Mouse (Mus musculus): ENCODE results near the gene H2-Q4. TPM values are rescaled to one million over a fixed set of nuclear protein-coding genes. Genes with fewer than 3 reads are reported as not detected.
A peak's percentile ranks its signal among the peaks of the same experiment; 100 is the strongest.
"Not testable (repeated sequence)": the region's sequence is repeated elsewhere in the genome, so short reads cannot be mapped to it uniquely, and the experiment has no call there.

Gene H2-Q4
- polyA plus RNA-seq, 1 experiment from 2014 or later, result 2.1 TPM

DNA sequence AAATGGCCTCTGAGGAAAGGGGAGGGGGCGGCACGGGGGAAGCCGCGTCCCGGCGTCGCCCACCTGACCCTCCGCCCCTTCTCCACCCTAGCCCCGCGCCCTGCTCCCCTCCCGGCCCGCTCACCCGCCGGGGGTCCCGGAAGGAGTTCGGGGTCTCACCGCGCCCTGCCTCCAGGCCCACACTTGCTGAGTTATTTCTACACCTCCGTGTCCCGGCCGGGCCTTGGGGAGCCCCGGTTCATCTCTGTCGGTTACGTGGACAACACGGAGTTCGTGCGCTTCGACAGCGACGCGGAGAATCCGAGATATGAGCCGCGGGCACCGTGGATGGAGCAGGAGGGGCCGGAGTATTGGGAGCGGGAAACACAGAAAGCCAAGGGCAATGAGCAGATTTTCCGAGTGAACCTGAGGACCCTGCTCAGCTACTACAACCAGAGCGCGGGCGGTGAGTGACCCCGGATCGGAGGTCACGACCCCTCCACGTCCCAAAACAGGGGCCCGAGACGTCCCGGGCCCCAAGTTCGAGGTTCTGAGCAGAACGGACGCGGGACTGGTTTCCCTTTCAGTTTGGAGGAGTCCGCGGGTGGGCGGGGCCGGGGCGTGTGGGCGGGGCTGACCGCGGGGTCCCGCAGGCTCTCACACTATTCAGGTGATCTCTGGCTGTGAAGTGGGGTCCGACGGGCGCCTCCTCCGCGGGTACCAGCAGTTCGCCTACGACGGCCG is 473 bp downstream of the H2-Q4 start:
- Histone ChIP-seq H3K9me3 (no peaks in the 10 kb centered on the region), H3K27ac (no peak overlapping the region), H3K4me1 (0 out of 2 replicates have a peak, but pooled peaks cover 7% of the 10 kb centered on the region), H3K9ac (peak overlapping the region; percentile 69), H3K4me3 (peak overlapping the region; percentile 57), H3K4me2 (peak overlapping the region; percentile 98), H3K27me3 (peaks cover 23% of the 10 kb centered on the region), H3K36me3 (no peaks in the 10 kb centered on the region)
- under 1% methylated on average over 59 of the region's 70 CpGs for WGBS
- peak; percentile 20; the same call in 1 of the 2 replicates for ATAC-seq (ENCODE audit: insufficient number of reproducible peaks, insufficient read depth, low FRiP score, low TSS enrichment, low read depth)

DNA sequence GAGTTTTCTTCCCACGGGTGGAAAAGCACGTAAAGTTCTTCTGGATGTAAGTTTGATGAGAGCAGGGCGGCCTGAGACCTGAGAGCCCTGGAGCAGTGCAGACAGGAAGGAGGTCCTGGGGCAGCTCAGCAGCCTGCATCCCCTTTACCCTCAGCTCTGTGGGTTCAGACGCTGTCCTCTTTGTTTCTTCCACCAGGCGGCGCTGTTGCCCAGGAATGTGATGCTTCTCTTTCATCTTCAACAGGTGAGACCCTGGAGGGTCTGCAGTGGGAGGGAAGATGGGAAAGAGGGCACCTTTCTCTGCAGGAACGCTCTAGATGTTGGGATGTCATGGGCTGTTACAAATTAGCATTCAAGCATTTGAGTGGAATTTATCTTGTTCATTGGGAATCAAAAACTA is 10.4 kb downstream of the H2-Q4 start:
- H3K27ac ChIP-seq; H3K9ac ChIP-seq; ATAC-seq (ENCODE audit: insufficient number of reproducible peaks, insufficient read depth, low FRiP score, low TSS enrichment, low read depth); H3K36me3 ChIP-seq; H3K4me1 ChIP-seq; H3K4me3 ChIP-seq; H3K4me2 ChIP-seq; H3K9me3 ChIP-seq: not testable (repeated sequence)
- H3K27me3 ChIP-seq, result peaks cover 14% of the 10 kb centered on the region
- WGBS, result 5% methylated on average over 7 of the region's 7 CpGs

DNA sequence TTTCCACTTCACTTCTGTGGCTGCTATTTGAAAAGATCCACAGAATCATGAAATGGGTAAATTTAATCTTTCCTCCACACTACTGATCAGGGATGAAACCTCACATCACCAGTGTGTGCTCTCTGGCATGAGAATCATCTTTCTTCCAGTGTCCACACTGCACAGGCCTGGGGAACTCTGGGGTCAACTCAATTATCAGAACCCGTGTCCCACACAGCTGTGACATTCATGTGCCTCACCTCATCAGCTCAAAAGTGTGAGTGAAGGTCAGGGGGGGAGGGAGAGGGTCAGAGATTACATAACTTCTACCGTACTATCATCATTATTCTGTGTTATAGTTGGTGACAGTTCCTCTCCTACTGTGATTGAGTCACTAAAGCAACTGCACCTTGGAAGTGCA is 13.3 kb downstream of the H2-Q4 start:
- H3K36me3 ChIP-seq; H3K27ac ChIP-seq; ATAC-seq (ENCODE audit: insufficient number of reproducible peaks, insufficient read depth, low FRiP score, low TSS enrichment, low read depth); H3K4me2 ChIP-seq; H3K4me1 ChIP-seq; H3K4me3 ChIP-seq; H3K9ac ChIP-seq; H3K9me3 ChIP-seq: not testable (repeated sequence)
- WGBS, result 73% methylated on average over 2 of the region's 2 CpGs
- H3K27me3 ChIP-seq, result peaks cover 21% of the 10 kb centered on the region

DNA sequence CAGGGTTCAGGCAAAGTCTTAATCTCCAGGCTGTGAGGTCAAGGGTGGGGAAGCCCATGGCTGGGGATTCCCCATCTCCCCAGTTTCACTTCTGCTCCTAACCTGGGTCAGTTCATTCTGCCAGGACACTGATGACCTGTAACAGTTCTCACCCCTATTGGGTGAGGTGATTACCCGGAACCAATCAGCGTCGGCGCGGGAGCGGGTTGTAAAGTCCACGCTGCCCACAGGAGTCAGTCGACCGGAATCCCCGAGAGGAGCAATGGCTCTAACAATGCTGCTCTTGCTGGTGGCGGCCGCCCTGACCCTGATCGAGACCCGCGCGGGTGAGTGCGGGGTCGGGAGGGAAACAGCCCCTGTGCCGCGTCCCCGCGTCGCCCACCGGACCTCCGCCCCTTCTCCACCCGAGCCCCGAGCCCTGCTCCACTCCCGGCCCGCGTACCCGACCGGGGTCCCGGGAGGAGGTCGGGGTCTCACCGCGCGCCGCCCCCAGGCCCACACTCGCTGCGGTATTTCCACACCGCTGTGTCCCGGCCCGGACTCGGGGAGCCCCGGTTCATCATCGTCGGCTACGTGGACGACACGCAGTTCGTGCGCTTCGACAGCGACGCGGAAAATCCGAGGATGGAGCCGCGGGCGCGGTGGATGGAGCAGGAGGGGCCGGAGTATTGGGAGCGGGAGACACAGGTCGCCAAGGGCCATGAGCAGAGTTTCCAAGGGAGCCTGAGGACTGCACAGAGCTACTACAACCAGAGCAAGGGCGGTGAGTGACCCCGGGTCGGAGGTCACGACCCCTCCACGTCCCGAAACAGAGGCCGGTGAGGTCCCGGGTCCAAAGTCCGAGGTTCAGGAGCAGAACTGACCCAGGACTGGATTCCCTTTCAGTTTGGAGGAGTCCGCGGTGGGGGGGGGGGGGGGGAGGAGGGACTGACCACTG is 14.7 kb downstream of the H2-Q4 start:
- H3K4me1 ChIP-seq; ATAC-seq (ENCODE audit: insufficient number of reproducible peaks, insufficient read depth, low FRiP score, low TSS enrichment, low read depth); H3K27ac ChIP-seq; H3K9ac ChIP-seq; H3K9me3 ChIP-seq; H3K36me3 ChIP-seq: not testable (repeated sequence)
- Histone ChIP-seq H3K4me3 (peak overlapping the region; percentile 27), H3K4me2 (peak overlapping the region; percentile 52), H3K27me3 (peaks cover 21% of the 10 kb centered on the region)
- 2% methylated on average over 49 of the region's 75 CpGs for WGBS

DNA sequence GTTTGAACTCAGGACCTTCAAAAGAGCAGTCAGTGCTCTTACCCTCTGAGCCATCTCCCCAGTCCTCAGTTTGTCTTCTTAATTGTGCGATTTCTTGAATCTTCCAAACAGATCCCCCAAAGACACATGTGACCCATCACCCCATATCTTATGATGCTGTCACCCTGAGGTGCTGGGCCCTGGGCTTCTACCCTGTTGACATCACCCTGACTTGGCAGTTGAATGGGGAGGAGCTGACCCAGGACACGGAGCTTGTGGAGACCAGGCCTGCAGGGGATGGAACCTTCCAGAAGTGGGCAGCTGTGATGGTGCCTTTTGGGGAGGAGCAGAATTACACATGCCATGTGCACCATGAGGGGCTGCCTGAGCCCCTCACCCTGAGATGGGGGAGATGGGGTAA is 17.5 kb downstream of the H2-Q4 start:
- not testable (repeated sequence) for ATAC-seq (ENCODE audit: insufficient number of reproducible peaks, insufficient read depth, low FRiP score, low TSS enrichment, low read depth); H3K4me2 ChIP-seq; H3K9me3 ChIP-seq; H3K4me3 ChIP-seq; H3K9ac ChIP-seq; H3K27ac ChIP-seq; H3K4me1 ChIP-seq; H3K36me3 ChIP-seq
- peaks cover 17% of the 10 kb centered on the region for H3K27me3 ChIP-seq
- 94% methylated on average over 2 of the region's 2 CpGs for WGBS

DNA sequence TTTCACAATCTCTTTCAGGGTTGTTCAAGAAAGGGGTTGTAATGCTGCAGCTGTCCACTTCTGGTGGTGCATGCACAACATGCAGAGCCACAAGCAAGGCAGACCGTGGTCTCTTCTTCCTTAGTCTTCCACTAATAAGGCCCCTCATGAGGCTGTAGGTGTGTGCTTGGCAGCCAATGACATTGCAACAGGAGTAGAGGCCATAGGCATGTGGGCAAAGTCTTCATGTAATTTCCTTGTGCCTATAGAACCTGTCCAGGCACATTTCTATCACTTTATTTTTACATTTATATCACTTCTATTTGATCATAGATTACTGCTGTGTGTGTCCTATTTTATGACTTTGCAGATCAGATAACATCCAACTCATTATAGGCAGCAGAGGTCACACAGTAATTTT is 33.6 kb downstream of the H2-Q4 start:
- not testable (repeated sequence) for ATAC-seq (ENCODE audit: insufficient number of reproducible peaks, insufficient read depth, low FRiP score, low TSS enrichment, low read depth)

DNA sequence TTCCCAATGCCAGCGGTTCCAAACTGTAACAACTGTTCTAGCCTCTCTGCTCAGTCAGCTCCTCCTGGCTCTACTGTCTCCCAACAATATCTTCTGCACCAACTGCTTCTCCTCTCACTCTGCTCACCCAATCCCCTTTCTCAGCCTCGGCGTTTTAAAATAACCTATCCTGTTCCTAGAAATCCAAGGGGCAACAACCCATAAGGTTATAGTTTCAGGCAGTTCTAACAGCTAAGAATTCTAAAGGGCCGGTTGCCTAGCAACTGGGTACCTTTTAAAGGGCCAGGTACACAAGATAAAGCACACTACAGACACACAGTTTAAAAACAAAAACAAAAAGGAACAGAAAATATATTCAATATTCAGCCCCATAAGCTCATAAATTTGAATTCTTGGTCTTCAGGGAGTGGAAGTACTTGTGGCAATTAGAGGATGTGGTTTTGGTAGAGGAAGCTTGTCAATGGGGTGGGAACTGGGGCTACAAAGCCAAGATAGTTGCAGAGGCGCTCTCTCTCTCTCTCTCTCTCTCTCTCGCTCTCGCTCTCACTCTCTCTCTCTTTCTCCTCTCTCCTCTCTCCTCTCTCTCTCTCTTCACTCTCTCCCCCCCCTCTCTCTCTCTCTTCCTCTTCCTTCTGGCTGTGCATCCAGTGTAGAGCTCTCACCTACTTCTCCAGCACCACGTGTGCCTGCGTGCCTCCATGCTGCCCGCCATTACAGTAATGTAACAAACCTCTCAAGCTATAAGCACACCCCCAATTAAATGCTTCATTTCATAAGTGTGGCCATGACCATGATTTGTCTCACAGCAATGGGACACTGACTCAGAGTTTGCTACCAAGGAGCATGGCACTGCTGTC is 36.1 kb downstream of the H2-Q4 start:
- not testable (repeated sequence) for H3K4me2 ChIP-seq; H3K4me1 ChIP-seq; H3K27me3 ChIP-seq; H3K27ac ChIP-seq; H3K4me3 ChIP-seq; ATAC-seq (ENCODE audit: insufficient number of reproducible peaks, insufficient read depth, low FRiP score, low TSS enrichment, low read depth); H3K36me3 ChIP-seq; H3K9ac ChIP-seq; H3K9me3 ChIP-seq
- WGBS, result 81% methylated on average over 3 of the region's 10 CpGs

More for the DNA sequence above, 33.6 kb downstream of the H2-Q4 start:
- WGBS, result no CpG with 5 or more reads among the region's 1 CpGs
- H3K4me1 ChIP-seq, H3K4me3 ChIP-seq, H3K36me3 ChIP-seq, H3K27me3 ChIP-seq, H3K9ac ChIP-seq, H3K4me2 ChIP-seq, H3K9me3 ChIP-seq, H3K27ac ChIP-seq: not testable (repeated sequence)

- Histone ChIP-seq H3K9me3 (no peaks in the 10 kb centered on the region), H3K4me3 (no peak overlapping the region), H3K4me1 (no peaks in the 10 kb centered on the region), H3K36me3 (no peaks in the 10 kb centered on the region), H3K27me3 (peaks cover 26% of the 10 kb centered on the region), H3K4me2 (no peak overlapping the region), H3K27ac (no peak overlapping the region), H3K9ac (no peak overlapping the region)
- 82% methylated on average over 7 of the region's 7 CpGs for whole genome bisulfite sequencing
- ATAC-seq (ENCODE audit: insufficient number of reproducible peaks, insufficient read depth, low FRiP score, low TSS enrichment, low read depth), result no peak
Observed at GRCm38 (mm10) chr17:35418772-35419171, 39.4 kb downstream of the H2-Q4 start.

DNA sequence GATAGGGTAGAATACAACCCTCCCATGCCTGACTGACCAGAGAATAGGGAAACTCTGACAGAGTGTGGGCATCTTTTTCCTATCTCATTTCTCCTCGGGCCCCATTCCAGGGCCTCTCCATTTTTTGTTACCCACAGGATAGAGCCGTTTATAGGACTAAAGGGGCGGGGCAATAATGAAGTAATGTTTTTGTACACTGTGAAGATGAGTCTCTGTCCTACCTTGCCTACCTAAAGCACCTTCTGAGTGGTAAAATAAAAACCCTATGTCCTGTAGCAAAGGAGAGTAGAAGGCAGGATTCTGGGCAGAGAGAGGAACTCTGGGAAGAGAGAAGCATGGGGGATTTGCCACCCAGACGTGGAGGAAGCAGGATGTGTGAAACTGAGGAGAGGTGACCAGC is 40.1 kb downstream of the H2-Q4 start:
- H3K9ac ChIP-seq, H3K4me1 ChIP-seq, H3K4me3 ChIP-seq, H3K36me3 ChIP-seq, H3K27ac ChIP-seq, H3K4me2 ChIP-seq, H3K9me3 ChIP-seq: not testable (repeated sequence)
- ATAC-seq (ENCODE audit: insufficient number of reproducible peaks, insufficient read depth, low FRiP score, low TSS enrichment, low read depth), result 0 out of 2 replicates have a peak, but pooled peaks have one; percentile 20
- H3K27me3 ChIP-seq, result peaks cover 30% of the 10 kb centered on the region
- WGBS, result 58% methylated on average over 4 of the region's 4 CpGs

GRCm38 (mm10) chr17:35420206-35420810 is 40.9 kb downstream of the H2-Q4 start:
- not testable (repeated sequence) for H3K27ac ChIP-seq; H3K4me3 ChIP-seq; H3K9ac ChIP-seq; H3K9me3 ChIP-seq; H3K4me1 ChIP-seq; ATAC-seq (ENCODE audit: insufficient number of reproducible peaks, insufficient read depth, low FRiP score, low TSS enrichment, low read depth); H3K36me3 ChIP-seq; H3K4me2 ChIP-seq
- H3K27me3 ChIP-seq, result peaks cover 37% of the 10 kb centered on the region
- 13% methylated on average over 11 of the region's 11 CpGs for WGBS

- not testable (repeated sequence) for H3K9me3 ChIP-seq; H3K36me3 ChIP-seq; H3K9ac ChIP-seq; H3K4me1 ChIP-seq; H3K4me2 ChIP-seq; H3K27ac ChIP-seq; H3K4me3 ChIP-seq; ATAC-seq (ENCODE audit: insufficient number of reproducible peaks, insufficient read depth, low FRiP score, low TSS enrichment, low read depth)
- 87% methylated on average over 4 of the region's 4 CpGs for WGBS
- H3K27me3 ChIP-seq, result peaks cover 47% of the 10 kb centered on the region
Observed at GRCm38 (mm10) chr17:35421331-35421730, 41.9 kb downstream of the H2-Q4 start.

All from embryonic facial prominence, embryonic 13.5 days (tissue).